Mouse (Mus musculus): ENCODE results near the gene Spag9. TPM values are rescaled to one million over a fixed set of nuclear protein-coding genes. Genes with fewer than 3 reads are reported as not detected.

The Spag9 gene
- polyA plus RNA-seq, 1 experiment from 2014 or later: 29.7 TPM

DNA sequence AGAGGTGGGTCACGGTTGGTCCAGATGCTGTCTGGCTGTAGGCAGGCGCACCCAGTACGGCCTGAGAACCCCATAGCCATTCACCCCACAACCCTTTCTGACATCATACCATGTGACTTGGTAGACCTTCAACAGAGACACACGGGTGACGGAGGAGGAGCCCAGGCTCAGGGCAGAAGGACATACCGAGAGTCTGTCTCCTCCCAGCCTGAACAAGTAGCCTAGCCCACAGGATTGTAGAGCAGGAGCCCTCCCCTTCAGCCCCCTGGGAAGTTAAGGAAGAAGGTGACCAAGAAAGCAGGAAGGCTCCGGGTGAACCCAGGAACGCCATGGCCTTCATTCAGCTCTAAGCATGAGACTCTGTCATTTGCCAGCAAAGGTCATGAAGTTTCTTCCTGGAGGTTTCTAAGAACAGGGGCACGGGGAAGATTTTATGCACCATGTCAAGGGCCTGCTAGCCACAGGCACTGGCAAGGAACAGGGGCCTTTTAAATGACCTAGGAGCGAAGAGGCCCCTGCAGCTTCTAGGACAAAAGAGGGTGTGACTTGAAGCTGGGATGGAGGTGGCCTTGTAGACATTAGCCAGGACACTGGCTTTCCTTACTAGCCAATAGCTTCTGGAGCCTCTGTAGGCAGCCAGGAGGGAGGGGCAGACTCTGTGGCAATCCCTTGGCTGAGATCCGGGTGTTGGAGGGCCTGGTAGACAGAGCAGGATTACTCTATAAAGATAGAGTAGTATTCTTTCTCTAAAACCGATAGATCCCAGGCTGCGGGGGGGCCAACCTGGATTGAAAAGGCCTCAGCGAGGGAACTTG lies 163.4 kb downstream of the Spag9 start:
- H3K4me3 ChIP-seq (ENCODE audit: low read length): no peak overlapping the region
- H3K27me3 ChIP-seq (ENCODE audit: insufficient read depth, low read length): no peaks in the 10 kb centered on the region; the same call in 1 of the 2 replicates
- H3K9me3 ChIP-seq (ENCODE audit: low read length): no peaks in the 10 kb centered on the region
- no peaks in the 10 kb centered on the region for H3K36me3 ChIP-seq (ENCODE audit: insufficient read depth, low read length)
- H3K4me2 ChIP-seq (replicated peaks; ENCODE audit: low read depth, low read length): no peak overlapping the region
- H3K27ac ChIP-seq (ENCODE audit: low read length): peak overlapping the region; percentile 65
- 55% methylated on average over 14 of the region's 14 CpGs for WGBS
- peak overlapping the region; percentile 32 for H3K9ac ChIP-seq (replicated peaks; ENCODE audit: low read length)
- peaks cover 35% of the 10 kb centered on the region for H3K4me1 ChIP-seq (ENCODE audit: insufficient read depth, low read length)
- ATAC-seq (ENCODE audit: low FRiP score, low TSS enrichment): 0 out of 2 replicates have a peak, but pooled peaks have one; percentile 13

DNA sequence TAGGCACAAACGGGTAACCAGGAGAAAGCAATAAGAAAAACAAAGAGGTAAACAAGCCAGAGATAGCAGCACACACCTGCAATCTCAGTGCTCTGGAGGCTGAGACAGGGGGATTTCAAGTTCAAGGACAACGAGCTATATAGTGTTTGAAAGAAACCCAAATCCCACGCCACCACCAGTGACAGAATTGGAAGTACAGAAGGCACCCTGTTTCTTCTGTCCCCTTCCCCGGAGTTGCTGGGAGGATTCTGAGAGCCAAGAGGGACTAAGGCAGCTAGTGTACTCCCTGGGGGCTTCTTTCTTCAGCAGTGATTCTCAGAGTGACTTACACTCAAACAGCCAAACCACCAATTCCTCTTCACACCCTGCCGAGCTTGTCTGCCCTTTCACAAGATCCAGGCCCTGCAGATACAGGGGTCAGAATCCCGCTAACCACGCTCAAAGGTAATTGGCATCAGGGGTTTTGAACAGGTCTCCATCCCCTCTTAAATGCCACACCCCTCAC lies 164.1 kb downstream of the Spag9 start:
- no peak for ATAC-seq (ENCODE audit: low FRiP score, low TSS enrichment)
- no peaks in the 10 kb centered on the region; the same call in 1 of the 2 replicates for H3K27me3 ChIP-seq (ENCODE audit: insufficient read depth, low read length)
- H3K9ac ChIP-seq (replicated peaks; ENCODE audit: low read length): peak overlapping the region; percentile 32
- WGBS: 54% methylated on average over 7 of the region's 7 CpGs
- H3K4me2 ChIP-seq (replicated peaks; ENCODE audit: low read depth, low read length): peak overlapping the region; percentile 48
- peaks cover 35% of the 10 kb centered on the region for H3K4me1 ChIP-seq (ENCODE audit: insufficient read depth, low read length)
- no peak overlapping the region for H3K4me3 ChIP-seq (ENCODE audit: low read length)
- no peaks in the 10 kb centered on the region for H3K9me3 ChIP-seq (ENCODE audit: low read length)
- H3K36me3 ChIP-seq (ENCODE audit: insufficient read depth, low read length): no peaks in the 10 kb centered on the region
- H3K27ac ChIP-seq (ENCODE audit: low read length): peak overlapping the region; percentile 65

- Histone ChIP-seq H3K36me3 (ENCODE audit: insufficient read depth, low read length) (no peaks in the 10 kb centered on the region), H3K27ac (ENCODE audit: low read length) (peak overlapping the region; percentile 80), H3K4me3 (ENCODE audit: low read length) (peak overlapping the region; percentile 12; the same call in 1 of the 2 replicates), H3K4me2 (replicated peaks; ENCODE audit: low read depth, low read length) (peak overlapping the region; percentile 48), H3K4me1 (ENCODE audit: insufficient read depth, low read length) (peaks cover 35% of the 10 kb centered on the region), H3K9ac (replicated peaks; ENCODE audit: low read length) (peak overlapping the region; percentile 39), H3K27me3 (ENCODE audit: insufficient read depth, low read length) (no peaks in the 10 kb centered on the region; the same call in 1 of the 2 replicates), H3K9me3 (ENCODE audit: low read length) (no peaks in the 10 kb centered on the region)
- 8% methylated on average over 23 of the region's 23 CpGs for WGBS
- ATAC-seq (ENCODE audit: low FRiP score, low TSS enrichment): peak; percentile 87
Observed at GRCm38 (mm10) chr11:94160443-94161266, 164.8 kb downstream of the Spag9 start.

DNA sequence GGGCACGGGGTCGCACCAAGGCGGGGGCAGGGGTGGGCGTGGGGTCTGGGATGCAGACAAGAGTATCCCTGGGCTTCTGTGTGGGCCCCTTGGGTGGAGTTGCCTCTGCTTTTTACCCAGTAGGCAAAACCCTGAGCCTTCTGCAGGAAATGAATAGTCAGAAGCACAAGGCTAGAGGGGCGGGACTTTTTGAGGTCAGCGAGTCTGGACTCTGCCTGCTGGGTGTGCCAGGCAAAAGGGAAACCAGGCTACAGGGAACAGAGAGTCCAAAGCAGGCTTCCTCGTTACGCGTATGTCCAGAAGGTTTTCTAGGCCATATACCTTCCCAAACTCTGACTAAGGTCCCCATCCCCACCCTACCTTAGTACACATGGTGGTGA lies 165.4 kb downstream of the Spag9 start:
- ATAC-seq (ENCODE audit: low FRiP score, low TSS enrichment): peak; percentile 49
- Histone ChIP-seq H3K27ac (ENCODE audit: low read length) (peak overlapping the region; percentile 80), H3K9ac (replicated peaks; ENCODE audit: low read length) (peak overlapping the region; percentile 39; the same call in 1 of the 2 replicates), H3K9me3 (ENCODE audit: low read length) (no peaks in the 10 kb centered on the region), H3K4me3 (ENCODE audit: low read length) (no peak overlapping the region; the same call in 1 of the 2 replicates), H3K4me1 (ENCODE audit: insufficient read depth, low read length) (peaks cover 40% of the 10 kb centered on the region), H3K27me3 (ENCODE audit: insufficient read depth, low read length) (no peaks in the 10 kb centered on the region; the same call in 1 of the 2 replicates), H3K36me3 (ENCODE audit: insufficient read depth, low read length) (no peaks in the 10 kb centered on the region), H3K4me2 (replicated peaks; ENCODE audit: low read depth, low read length) (peak overlapping the region; percentile 48; the same call in 1 of the 2 replicates)
- WGBS: 33% methylated on average over 9 of the region's 9 CpGs

DNA sequence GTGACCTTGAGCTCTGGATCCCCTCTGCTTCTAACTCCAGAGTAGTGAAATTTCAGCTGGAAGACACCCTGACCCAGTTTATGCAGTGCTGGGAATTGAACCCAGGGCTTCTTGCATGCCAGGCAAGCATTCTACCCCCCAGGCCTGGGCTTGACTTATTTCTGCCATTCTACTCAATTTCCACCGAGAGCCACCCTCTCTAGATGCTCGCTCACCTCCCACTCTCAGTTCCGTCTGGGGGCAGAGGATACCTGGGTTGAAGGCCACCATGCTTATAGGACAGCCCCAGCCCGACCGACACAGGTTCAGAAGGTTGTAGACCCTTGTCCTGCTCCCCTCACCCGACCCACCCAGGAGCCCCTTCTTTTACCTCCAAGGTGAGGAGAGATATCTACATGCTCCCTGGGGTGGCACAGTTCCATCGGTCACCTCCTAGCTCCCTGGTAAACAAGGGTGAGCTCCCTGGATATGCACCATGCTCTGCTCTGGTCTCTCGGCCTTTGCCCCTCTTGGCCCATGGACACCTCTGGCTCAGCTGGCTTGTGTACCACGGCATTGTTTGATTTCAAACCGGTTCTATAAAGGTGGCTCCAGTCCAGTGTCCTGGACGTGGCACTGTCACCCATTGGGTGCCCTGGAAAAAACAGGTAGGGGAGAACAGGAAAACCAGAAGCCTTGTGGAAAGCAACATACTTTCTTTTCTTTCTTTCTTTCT lies 166.1 kb downstream of the Spag9 start:
- H3K27ac ChIP-seq (ENCODE audit: low read length): peak overlapping the region; percentile 80; the same call in 1 of the 2 replicates
- no peaks in the 10 kb centered on the region for H3K36me3 ChIP-seq (ENCODE audit: insufficient read depth, low read length)
- no peak overlapping the region for H3K4me3 ChIP-seq (ENCODE audit: low read length)
- peaks cover 41% of the 10 kb centered on the region for H3K4me1 ChIP-seq (ENCODE audit: insufficient read depth, low read length)
- no peaks in the 10 kb centered on the region for H3K9me3 ChIP-seq (ENCODE audit: low read length)
- no peaks in the 10 kb centered on the region for H3K27me3 ChIP-seq (ENCODE audit: insufficient read depth, low read length)
- WGBS: 78% methylated on average over 11 of the region's 11 CpGs
- no peak for ATAC-seq (ENCODE audit: low FRiP score, low TSS enrichment)
- no peak overlapping the region for H3K4me2 ChIP-seq (replicated peaks; ENCODE audit: low read depth, low read length)
- H3K9ac ChIP-seq (replicated peaks; ENCODE audit: low read length): no peak overlapping the region

DNA sequence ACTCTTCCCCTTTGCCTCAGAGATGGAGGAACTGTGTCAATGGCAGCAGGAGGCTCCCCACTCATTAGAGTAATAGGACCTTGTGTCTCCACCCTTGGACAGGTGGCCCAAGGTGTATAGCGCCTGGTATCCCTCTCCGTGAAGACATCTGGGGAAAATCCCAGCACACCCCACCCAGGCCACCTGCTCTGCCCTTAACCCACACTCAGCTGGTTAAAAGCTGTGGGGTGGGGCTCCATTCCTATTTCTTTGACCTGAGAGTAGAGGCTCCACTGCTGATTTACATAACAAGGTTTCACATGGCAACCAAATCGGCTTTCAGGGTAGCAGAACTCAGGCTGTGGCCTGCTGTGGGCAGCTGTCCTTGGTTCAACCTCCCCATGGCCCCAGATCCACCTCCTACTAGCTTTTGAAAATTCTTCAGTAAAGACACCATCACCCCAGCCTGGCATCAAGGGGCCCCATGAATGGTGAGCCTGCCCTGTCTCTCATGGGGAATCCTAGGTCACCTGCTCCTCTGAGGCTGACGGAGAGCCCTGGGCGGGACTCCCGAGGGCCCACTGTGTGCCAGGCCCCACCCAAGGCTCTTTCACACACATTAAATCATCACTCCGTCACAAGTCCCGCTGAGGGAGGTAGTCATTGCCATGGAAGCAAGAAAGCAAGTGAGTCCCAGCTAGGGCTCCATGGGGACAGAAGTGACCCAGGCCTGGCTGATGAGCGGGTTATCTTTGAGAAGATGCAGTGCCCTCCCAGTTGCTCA lies 167.3 kb downstream of the Spag9 start:
- Histone ChIP-seq H3K4me1 (ENCODE audit: insufficient read depth, low read length) (peaks cover 44% of the 10 kb centered on the region), H3K27ac (ENCODE audit: low read length) (no peak overlapping the region), H3K9me3 (ENCODE audit: low read length) (no peaks in the 10 kb centered on the region), H3K9ac (replicated peaks; ENCODE audit: low read length) (no peak overlapping the region), H3K4me3 (ENCODE audit: low read length) (no peak overlapping the region), H3K4me2 (replicated peaks; ENCODE audit: low read depth, low read length) (no peak overlapping the region), H3K27me3 (ENCODE audit: insufficient read depth, low read length) (no peaks in the 10 kb centered on the region), H3K36me3 (ENCODE audit: insufficient read depth, low read length) (no peaks in the 10 kb centered on the region)
- no peak for ATAC-seq (ENCODE audit: low FRiP score, low TSS enrichment)
- WGBS: 79% methylated on average over 9 of the region's 9 CpGs

DNA sequence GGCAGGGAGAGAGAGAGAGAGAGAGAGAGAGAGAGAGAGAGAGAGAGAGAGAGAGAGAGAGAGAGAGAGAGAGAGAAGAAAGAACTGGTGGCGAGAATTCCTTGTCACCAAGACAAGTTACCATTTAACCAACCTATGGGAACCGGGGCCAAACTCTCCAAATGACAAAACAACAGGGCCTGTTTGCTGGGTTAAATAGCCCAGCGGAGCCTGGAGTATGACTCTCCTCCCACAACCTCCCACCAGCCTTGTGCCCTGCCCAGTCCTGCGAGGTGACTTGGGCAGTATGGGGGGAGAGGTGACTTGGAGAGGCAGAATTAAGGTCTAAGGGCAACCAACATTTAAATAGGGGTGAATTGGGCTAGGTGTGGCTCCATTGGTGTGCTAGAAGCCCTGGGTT lies 169.9 kb downstream of the Spag9 start:
- Histone ChIP-seq H3K27ac (ENCODE audit: low read length) (peak overlapping the region; percentile 64), H3K9me3 (ENCODE audit: low read length) (no peaks in the 10 kb centered on the region), H3K4me1 (ENCODE audit: insufficient read depth, low read length) (peaks cover 20% of the 10 kb centered on the region), H3K4me2 (replicated peaks; ENCODE audit: low read depth, low read length) (no peak overlapping the region), H3K4me3 (ENCODE audit: low read length) (no peak overlapping the region), H3K9ac (replicated peaks; ENCODE audit: low read length) (no peak overlapping the region), H3K36me3 (ENCODE audit: insufficient read depth, low read length) (no peaks in the 10 kb centered on the region), H3K27me3 (ENCODE audit: insufficient read depth, low read length) (no peaks in the 10 kb centered on the region)
- ATAC-seq (ENCODE audit: low FRiP score, low TSS enrichment): peak; percentile 55; the same call in 1 of the 2 replicates
- 49% methylated on average over 4 of the region's 4 CpGs for WGBS

- H3K27ac ChIP-seq (ENCODE audit: low read length): 0 out of 2 replicates have a peak overlapping the region, but pooled peaks have one; percentile 12
- H3K36me3 ChIP-seq (ENCODE audit: insufficient read depth, low read length): no peaks in the 10 kb centered on the region
- H3K27me3 ChIP-seq (ENCODE audit: insufficient read depth, low read length): no peaks in the 10 kb centered on the region
- no peak overlapping the region for H3K4me2 ChIP-seq (replicated peaks; ENCODE audit: low read depth, low read length)
- 34% methylated on average over 5 of the region's 5 CpGs for WGBS
- no peak for ATAC-seq (ENCODE audit: low FRiP score, low TSS enrichment)
- H3K4me1 ChIP-seq (ENCODE audit: insufficient read depth, low read length): peaks cover 9% of the 10 kb centered on the region; the same call in 1 of the 2 replicates
- no peaks in the 10 kb centered on the region for H3K9me3 ChIP-seq (ENCODE audit: low read length)
- H3K4me3 ChIP-seq (ENCODE audit: low read length): no peak overlapping the region
- H3K9ac ChIP-seq (replicated peaks; ENCODE audit: low read length): no peak overlapping the region
Observed at GRCm38 (mm10) chr11:94168238-94168637, 172.3 kb downstream of the Spag9 start.
